ENCODE assay signal across 15 mouse cellular contexts in the genomic region with DNA sequence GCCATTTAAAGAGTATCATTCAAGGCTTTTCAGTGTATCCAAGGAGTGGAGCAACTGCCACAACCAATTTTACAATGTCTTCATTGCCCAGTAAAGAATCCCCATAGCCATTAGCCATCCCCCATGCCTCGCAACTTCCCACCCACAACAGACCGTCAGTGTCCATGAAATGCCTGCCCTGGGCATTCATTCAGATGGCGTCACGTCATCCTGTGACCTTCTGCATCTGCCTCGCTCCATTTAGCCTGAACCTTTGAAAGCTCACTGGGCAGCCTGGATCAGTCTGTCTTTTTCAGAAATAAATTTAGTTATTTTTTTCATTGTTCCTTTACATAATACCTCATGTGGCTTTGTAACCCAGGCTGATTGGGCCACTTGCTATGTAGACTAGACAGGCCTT.
"Had no signal": no experiment of that assay in that cellular context is flagged by ENCODE, and none has a peak within 500 bp of the region (broad histone marks: within the 10 kb centered on the region; RNA-seq: fewer than 3 reads in every experiment).

No protein-coding gene starts in this region.

- H3K9ac ChIP-seq: liver, embryonic 14.5 days; liver, postnatal 0 days; lung, embryonic 14.5 days; neural tube, embryonic 12.5 days; neural tube, embryonic 15.5 days had no signal

- H3K4me3 ChIP-seq: layer of hippocampus, adult 2 months; left cerebral cortex, adult 2 months; neural tube, embryonic 12.5 days; neural tube, embryonic 15.5 days had no signal

- DNase-seq: kidney, adult 9 months; kidney, postnatal 25 days; layer of hippocampus, adult 9-11 months; liver, postnatal 0 days; thymus, adult 18-20 months; thymus, postnatal 36 days had no signal

- H3K27ac ChIP-seq: layer of hippocampus, adult 2 months; left cerebral cortex, adult 2 months; liver, embryonic 14.5 days; macrophage; neural tube, embryonic 12.5 days; neural tube, embryonic 15.5 days had no signal

- H3K9me3 ChIP-seq: neural tube, embryonic 12.5 days; neural tube, embryonic 15.5 days had no signal

- H3K27me3 ChIP-seq: neural tube, embryonic 12.5 days had no signal

- H3K36me3 ChIP-seq: neural tube, embryonic 12.5 days; neural tube, embryonic 15.5 days had no signal

- ATAC-seq: liver, postnatal 0 days; lung, postnatal 0 days had no signal

- H3K4me2 ChIP-seq: lung, embryonic 14.5 days; midbrain, embryonic 11.5 days; neural tube, embryonic 15.5 days had no signal
